Mouse (Mus musculus): ENCODE results near the gene Kirrel.

The Kirrel gene

DNA sequence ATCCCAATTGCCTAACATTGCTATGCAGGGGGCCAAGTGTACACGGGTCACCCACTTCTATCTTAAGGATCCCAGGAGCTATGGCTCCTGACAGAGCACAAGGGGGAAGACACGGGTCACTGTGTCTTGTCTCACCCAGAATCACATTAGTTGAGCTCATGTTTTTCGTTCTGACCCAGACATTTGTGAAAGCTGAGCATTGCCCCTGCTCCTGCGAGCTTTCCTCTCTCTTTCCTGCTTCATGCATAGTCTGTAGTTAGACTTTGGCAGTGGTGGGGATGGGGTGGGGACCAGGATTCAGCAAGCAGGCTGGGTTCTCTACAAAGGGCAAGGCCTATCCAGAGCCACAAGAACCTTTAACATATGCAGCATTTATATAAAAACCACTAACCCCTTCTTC is 94.8 kb downstream of the Kirrel start:
- DNase-seq (ENCODE audit: low spot score in 2 of 2): no peak

DNA sequence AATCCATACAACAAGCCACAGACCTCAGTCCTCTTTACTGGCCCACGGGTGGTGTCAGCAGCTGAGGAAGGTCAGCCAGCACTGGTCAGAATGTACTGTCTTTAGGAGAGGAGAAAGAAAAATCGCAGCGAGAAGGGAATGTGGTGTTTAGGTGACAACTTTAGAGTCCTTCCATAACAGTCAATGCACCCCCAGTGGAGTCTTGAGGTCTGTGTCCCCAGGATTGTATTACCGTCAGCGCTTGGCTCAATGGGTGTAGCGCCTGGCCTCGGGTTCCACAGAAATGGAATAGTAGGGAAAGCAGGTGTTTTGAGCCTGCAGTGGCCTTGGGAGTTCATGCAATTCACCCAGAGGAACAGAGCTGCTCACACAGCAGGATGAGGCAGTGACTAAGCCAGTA is 95.2 kb downstream of the Kirrel start:
- no peak for DNase-seq (ENCODE audit: low spot score in 2 of 2)

DNA sequence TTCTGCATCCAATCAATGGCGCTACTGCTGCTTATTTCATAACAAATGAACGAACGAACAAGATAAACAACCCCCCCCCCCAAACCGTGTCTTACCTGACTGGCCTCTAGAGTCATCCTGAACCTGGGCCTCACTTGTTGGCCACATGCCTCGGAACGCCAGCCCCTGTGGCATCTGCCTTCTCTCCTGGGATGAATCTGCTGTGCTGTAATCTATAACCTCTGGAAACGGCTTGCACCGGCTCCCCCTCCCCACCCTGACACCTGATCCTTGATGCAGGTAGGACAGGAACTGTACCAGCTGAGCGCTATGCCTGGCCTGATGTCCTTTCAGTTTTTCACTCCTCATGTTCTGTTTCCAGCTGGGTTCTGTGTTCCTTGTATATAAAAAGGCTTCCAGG is 96.9 kb downstream of the Kirrel start:
- DNase-seq (ENCODE audit: low spot score in 2 of 2): no peak

DNA sequence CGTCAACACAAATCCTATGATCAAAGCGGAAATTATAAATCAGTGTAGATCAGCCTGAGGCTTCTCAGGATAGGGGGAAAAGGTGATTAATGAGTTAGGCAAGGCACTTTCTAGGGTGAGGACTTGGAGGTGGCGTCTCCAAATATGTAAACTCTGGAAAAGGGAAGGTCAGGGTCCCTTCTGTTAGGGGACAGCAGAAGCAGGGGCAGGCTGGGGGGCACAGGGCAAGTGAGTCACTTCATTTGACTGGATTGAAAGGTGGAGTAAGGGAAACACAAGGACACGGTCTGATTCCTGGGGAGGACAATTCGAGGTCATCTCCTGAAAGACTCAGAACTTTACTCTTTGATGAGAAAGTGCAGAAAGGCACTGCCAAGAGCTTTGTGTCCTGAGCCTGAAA is 97.6 kb downstream of the Kirrel start:
- DNase-seq (ENCODE audit: low spot score in 2 of 2): no peak

DNA sequence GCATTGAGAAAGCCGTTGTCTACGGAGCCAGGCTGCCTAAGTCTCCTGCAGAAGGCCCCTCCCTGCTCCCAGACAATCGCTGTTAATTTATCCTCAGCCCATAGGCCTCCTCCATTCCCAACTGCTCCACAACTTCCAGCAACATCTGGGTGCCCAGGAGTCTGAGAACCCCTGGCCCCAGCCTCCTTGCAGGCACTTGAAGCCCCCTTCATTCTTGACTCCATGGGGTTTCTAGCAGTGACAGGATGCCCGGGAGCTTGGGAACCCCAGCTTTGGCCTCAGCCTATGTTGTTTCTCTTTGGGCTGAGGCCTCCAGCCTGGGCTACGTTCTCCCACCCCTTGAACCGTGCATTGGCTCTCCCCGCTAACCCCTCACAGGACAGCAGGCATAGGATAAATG is 98.4 kb downstream of the Kirrel start:
- no peak for DNase-seq (ENCODE audit: low spot score in 2 of 2)

DNA sequence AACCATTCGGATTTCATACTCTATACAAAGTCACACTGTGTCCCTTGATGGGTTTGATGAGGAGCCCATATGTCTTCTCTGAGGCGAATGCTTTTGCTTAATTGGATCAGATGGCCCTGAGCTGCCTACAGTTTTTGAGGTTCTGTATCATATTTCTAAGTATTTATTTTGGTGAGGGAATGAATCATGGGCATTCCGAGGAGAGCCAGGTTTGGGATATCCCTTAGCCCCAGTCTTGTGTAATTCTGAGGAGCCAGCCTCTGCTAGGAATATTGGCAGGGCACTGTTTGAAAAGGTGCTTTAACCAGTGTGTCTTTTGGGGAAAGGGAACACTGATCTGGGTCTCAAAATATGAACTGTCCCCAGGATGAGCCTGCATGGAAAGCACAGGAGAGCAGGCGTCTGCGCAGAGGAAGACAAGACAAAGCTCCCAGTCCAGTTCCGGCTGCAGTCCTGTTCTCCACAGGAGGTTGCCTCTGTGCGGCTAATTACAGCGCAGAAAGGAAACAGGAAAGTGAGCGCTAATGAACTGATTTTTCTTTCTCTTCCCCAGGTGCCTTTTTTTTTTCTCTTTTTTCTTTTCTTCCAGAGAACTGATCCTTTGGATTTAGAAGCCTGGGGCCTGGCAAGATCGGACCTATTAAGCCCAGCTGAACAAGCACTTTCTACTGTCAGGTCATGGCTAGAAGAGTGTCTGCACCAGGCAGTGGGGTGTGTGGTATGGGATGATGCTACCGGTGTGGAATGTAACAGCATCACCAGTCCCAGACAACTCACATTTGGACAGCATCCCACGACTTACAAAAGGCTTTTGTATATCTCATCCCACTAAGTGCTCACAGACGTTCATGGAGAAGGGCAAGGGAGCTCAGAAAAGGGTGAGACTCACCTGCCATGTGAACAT is 101.7 kb downstream of the Kirrel start:
- no peak for DNase-seq (ENCODE audit: low spot score in 2 of 2)

DNA sequence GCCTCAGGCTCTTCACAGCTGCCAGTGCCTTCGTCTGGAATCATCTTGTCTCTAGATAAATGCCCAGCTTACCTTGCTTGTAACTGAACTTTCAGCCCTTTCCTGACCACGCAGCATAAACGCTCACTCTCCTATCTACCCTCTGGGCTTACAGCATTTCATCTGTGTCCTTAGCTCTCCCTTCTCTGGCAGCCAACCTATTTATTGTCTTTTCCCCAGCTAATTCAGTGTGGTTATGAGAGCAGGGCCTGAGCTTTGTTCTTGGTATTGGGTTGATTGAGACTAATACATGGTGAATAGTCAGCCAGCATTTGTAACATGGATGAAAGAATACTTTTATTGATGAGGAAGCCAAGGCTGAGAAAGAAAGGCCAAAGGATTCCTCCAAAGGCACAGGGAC is 102.4 kb downstream of the Kirrel start:
- no peak for DNase-seq (ENCODE audit: low spot score in 2 of 2)

DNA sequence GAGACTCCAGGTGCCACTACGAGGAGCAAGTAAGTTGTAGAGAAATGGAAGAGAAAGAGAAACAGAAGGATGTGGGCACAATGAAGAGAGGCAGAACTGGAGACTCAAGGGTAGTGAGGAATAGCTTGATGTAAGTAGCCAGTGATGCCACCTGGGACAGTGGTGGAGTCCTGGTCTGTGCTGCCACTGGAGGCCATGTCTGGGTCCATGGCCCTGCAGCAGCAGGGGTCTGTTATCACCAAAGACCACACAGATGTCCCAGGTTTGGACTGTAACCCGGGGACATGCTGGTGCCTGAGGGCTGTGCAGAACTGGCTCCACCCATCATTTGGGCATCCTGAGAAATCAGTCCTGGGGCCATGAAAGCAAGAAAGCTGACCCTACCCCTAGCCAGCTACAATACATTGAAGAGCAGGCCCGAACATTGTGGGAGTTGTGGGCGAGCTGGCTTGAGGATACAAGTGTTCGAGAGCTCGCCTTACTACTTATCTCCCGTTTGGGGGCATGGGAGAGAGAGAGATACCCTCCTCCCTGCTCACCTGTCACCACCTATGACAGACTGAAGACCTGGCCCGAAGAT is 107.1 kb downstream of the Kirrel start:
- DNase-seq (ENCODE audit: low spot score in 2 of 2): no peak

DNA sequence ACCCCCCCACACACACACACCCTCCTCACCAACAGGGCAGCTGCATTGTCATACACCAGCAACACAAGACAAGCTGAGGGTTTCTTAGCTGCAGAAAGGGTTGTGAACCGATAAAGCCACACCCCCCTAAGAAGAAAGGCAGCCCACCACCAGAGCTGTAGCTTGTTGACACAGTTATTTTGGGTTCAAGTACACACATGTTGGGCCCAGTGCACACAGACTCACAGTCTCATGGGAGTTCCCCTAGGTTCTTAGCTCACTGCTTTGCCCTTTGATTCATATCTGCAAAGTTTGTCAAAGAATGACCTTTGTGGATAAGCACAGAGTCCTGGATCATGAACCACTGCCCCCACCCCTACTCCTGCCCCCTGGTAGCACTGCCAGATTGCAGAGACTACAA is 120.6 kb downstream of the Kirrel start:
- DNase-seq (ENCODE audit: low spot score in 2 of 2): no peak

DNA sequence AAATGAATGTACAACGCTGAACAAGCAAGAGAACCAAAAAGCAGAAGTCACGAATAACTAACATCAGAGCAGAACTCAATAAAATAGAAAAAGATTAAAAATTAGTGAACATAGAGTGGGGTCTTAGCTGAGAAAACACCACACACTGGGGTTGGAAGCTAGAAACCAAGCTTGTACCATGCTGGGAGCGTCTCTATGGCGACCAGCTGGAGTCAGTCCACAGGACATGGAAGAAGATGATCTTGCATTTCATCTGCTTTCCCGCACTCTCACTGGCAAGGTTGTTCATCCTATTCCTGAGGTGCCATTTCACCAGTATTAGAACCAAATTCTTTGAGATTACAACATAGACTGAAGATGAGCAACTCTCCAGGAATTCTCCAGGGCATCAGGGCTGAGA is 126.7 kb downstream of the Kirrel start:
- no peak for DNase-seq (ENCODE audit: low spot score in 2 of 2)

DNA sequence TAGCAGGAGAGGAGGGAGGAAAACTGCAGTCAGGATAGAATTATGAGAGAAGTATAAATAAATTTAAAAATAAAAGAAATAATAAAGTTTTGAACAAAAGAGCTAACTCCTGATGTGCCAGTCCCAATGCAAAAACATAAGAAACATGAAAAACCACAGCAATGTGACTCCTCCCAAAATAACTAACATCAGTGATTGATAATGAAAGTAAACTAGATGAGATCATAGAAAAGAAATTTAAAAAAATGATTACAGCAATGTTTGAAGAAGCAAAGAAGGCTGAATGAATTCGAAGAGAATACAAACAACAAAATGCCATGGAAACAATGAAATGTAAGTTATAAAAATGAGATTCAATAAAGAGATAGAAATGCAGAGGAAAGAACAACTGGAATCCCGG is 132.8 kb downstream of the Kirrel start:
- no peak for DNase-seq (ENCODE audit: low spot score in 2 of 2)

DNA sequence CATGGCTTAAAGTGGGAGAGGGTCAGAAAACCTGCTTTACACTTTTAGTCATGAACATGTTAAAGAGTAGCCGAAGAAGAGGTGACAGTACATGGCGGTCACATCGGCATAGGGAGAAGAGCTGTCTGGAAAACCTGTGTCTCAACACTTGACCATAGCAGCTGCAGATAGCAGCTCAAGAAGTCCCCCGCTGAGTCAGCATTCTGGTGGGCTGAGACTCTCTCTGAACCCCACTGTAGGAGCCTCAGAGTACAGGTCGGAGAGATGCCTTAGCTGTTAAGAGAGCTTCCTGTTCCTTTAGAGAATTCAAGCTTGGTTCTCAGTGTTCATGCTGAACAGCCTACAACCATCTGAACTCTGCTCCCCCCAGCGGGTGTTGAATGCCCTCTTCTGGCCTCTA is 136.0 kb downstream of the Kirrel start:
- no peak for DNase-seq (ENCODE audit: low spot score in 2 of 2)

DNA sequence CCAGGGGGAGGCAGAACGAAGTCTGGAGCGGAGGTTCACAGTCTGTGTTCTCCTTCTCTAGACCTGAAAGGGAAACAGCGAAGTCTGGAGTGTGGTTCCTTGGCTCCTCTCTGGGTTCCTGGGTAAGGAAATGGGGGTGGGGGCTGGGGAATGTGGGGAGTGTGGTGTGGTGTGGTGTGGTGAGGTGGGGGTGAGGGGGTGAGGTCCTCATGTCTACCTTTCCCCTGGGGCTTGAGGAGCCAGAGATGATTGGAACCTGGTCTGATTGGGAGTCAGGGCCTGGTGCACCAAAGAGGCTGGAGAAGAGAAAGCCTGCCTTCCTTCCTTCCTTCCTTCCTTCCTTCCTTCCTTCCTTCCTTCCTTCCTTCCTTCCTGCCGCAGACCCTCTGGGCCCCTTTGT is 140.5 kb downstream of the Kirrel start:
- DNase-seq (ENCODE audit: low spot score in 2 of 2): no peak

DNA sequence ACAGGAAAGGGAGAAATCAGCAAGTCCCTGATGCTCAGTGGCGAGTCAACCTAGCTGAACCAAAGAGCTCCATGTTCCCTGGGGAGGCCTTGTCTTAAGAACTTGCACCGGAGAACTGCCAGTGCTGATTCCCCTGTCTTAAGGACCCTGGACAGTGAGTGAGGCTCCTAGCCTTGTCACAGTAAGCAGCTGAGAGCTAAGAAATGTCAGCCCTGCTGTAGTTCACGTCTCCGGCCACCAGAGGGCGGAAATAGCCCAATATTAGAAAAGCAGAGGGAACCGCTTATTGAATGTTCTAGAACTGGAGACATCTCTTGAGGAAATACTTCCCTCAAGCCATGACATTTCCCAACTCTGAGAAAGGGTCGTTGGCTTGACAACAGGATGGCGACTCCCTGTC is 141.2 kb downstream of the Kirrel start:
- peak; percentile 26 to 69 for DNase-seq (ENCODE audit: low spot score in 2 of 2)

DNA sequence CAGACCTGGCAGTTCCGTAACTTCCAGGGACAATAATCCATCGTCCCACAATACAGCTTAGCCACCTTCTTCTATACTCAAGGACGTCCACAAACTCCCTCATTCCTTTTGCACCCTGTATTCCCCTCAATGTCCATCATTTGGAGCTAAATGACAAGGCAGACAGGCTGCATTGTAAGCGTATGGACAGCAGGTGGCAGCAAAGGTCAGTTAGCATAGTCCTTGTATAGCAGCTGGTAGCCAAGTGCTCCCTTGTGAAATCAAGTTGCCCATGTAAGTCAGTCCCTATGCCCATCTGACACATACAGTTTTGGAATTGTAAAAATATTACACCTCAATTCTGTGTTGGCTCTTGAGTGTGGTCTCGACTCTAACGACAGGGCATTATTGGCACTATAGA is 143.7 kb downstream of the Kirrel start:
- peak; percentile 13 to 48 for DNase-seq (ENCODE audit: low spot score in 2 of 2)

All from natural killer cell, adult 2 months (primary cell).